Mouse (Mus musculus) embryo, embryonic 11 days (tissue): ENCODE results near the gene Celf2.

ENCODE experiments used
- DNase-seq: peaks from one replicate; pipeline ENCODE4 v3.0.0-alpha.2; 2015

The Celf2 gene

GRCm38 (mm10) chr2:6893597-6893996, 615.8 kb downstream of the Celf2 start:
- DNase-seq: no peak

DNA sequence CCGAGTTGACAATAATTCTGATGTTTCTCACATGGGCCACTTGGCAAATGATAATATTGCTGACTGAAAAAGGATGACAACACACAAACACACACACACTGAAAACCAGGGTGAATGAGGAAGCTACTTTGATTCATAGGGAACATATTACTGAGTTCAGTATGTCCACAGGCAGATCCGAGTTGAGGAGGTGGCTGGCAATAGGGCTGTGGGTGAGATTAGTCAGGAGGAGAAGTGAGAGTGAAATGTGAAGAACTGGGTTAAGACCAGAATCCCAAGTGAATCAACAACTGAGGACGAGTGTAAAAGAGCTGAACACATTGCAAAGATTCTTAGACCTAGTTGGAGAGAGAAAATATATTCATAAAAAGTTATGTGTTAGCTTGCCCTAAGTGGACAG, 616.3 kb downstream of the Celf2 start:
- no peak for DNase-seq

- DNase-seq: peak; percentile 64
Observed at GRCm38 (mm10) chr2:6884796-6885711, 624.3 kb downstream of the Celf2 start.

GRCm38 (mm10) chr2:6883996-6884795, 625.2 kb downstream of the Celf2 start:
- DNase-seq: no peak

GRCm38 (mm10) chr2:6882236-6882885, 627.0 kb downstream of the Celf2 start:
- DNase-seq: no peak

GRCm38 (mm10) chr2:6880941-6881575, 628.3 kb downstream of the Celf2 start:
- DNase-seq: no peak

- DNase-seq: no peak
Observed at GRCm38 (mm10) chr2:6877094-6877493, 632.3 kb downstream of the Celf2 start.

DNA sequence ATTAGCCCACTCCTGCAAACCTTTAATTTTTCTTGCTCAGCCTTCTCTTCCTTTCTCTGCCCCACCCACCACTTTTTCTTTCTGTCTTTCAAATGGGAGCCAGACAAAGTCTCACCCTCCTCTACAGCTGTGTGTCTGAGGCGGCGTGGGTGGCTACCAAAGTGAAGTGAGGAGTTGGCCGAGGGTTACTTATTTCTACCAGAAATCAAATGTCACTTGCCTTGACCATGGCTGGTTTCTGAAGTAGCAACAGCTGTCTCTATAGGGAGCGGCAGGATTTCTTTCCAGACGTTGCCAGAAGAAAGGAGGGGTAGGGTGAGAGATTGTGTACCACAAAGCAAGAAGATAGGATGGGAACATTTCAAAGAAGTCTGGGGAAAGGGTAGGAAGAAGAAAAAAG, 632.8 kb downstream of the Celf2 start:
- DNase-seq: no peak

DNA sequence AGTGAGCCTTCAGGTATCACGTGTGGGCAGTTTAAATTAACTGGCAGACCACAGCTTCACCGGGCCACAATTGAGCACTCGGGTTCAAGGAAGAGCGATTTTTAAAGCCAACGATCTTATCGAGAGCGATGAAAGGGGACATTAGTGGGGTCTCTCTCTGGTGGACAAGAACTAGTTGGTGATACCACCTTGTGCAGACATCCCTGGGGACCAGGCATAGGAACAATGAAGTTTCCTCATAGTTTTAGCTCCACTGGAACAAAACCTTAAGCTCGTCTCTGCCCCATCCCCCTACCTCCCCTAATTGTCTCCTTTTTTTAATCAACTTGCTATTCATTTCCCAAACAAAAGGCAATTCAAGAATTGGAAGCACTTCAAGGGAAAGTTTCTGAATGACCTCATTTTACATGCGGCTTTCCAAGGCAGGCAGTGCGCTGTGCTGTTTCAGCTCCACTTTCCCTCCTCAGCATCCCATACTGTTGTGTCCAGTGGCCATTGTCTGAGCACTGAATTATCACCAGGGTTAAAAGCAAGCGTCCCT, 634.2 kb downstream of the Celf2 start:
- DNase-seq: peak; percentile 43

DNA sequence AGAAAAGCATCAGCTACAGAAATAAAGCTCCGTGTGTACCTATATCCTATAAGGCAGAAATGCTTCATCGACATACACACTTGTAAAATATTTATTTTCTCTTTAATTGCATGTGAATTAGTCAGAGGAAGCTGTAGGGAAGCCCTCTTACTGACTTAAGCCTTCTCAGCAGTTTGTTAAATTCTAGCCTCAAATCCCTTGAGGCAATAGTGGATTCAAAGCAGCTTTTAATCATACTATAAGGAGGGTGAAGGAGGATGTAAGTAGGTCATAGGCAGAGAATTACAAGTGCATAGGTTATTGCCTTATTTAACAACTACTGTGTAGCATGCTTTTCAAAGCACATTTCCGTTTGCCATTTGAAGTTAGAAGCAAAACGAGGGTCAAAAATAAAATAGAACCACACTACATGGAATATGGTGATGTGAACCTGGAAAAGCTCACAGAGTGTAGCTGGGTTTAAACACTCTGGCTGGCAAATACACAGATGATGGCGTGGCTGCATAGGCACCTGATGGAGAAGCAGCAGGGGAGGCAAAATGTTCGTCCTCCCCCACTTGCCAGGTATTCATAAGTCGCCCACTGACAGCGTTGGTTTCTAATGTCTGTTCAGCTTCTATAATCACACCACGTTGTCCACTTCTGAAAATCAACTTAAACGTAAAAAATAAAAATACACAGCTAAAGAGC, 635.0 kb downstream of the Celf2 start:
- DNase-seq: no peak

- no peak for DNase-seq
Observed at GRCm38 (mm10) chr2:6873711-6874110, 635.7 kb downstream of the Celf2 start.

GRCm38 (mm10) chr2:6872894-6873255, 636.5 kb downstream of the Celf2 start:
- no peak for DNase-seq

- DNase-seq: peak; percentile 89
Observed at GRCm38 (mm10) chr2:6872131-6872893, 637.1 kb downstream of the Celf2 start.

GRCm38 (mm10) chr2:6871281-6872130, 637.9 kb downstream of the Celf2 start:
- DNase-seq: no peak

GRCm38 (mm10) chr2:6869956-6870710, 639.2 kb downstream of the Celf2 start:
- no peak for DNase-seq

- DNase-seq: no peak
Observed at GRCm38 (mm10) chr2:6867297-6867696, 642.1 kb downstream of the Celf2 start.

DNA sequence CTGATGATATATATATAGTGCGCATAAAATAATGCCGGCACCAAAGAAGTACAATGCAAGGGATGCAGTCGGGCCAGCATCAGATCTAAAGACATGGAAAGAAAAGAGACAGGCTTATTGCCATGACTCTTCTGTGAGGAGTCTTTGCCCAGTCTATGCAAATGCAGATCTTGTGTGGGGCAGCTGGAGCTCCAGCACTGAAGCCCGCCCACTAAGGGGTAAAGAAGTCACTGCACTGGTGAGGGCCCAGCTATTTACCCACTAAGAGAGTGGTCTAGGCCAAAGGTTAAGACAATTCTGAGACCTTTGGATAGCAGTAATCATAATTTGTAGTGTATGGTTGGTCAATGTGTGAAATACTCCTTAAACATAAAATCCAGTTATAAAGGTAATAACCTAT, 643.6 kb downstream of the Celf2 start:
- DNase-seq: no peak

GRCm38 (mm10) chr2:6850102-6850644, 659.2 kb downstream of the Celf2 start:
- no peak for DNase-seq

- DNase-seq: peak; percentile 51
Observed at GRCm38 (mm10) chr2:6849388-6849787, 660.0 kb downstream of the Celf2 start.
